Mouse (Mus musculus) ES-Bruce4 (cell line): ENCODE measurements around the gene Fam102a. TPM values are rescaled to one million over a fixed set of nuclear protein-coding genes. Genes with fewer than 3 reads are reported as not detected.

Source experiments
- H3K27ac ChIP-seq: 2 replicates; pipeline ENCODE4 v1.5.1; 2012; ENCODE audit warnings: low read length, inconsistent platforms; ENCODE audit not compliant: insufficient read depth
- H3K27me3 ChIP-seq: 2 replicates; pipeline ENCODE4 v1.6.1; 2012; ENCODE audit warnings: mild to moderate bottlenecking, low read length, inconsistent platforms; ENCODE audit not compliant: control insufficient read depth, poor library complexity, insufficient read depth, severe bottlenecking
- H3K36me3 ChIP-seq: 2 replicates; pipeline ENCODE4 v1.6.1; 2012; ENCODE audit warnings: inconsistent platforms, mild to moderate bottlenecking, low read length, moderate library complexity; ENCODE audit not compliant: control insufficient read depth, poor library complexity, insufficient read depth, severe bottlenecking
- H3K4me1 ChIP-seq: one replicate; pipeline ENCODE4 v1.8.1; 2011; ENCODE audit warnings: low read length; ENCODE audit not compliant: control insufficient read depth, insufficient read depth
- H3K4me3 ChIP-seq: 2 replicates; pipeline ENCODE4 v1.5.1; 2011; ENCODE audit warnings: low read depth, mild to moderate bottlenecking, low read length
- H3K9ac ChIP-seq: 2 replicates; pipeline ENCODE4 v1.6.1; 2012; ENCODE audit warnings: low read depth, mild to moderate bottlenecking, inconsistent platforms; ENCODE audit not compliant: poor library complexity, severe bottlenecking
- H3K9me3 ChIP-seq: replicated peaks from 2 replicates; pipeline ENCODE4 v1.6.1; 2012; ENCODE audit warnings: mild to moderate bottlenecking, low read length, inconsistent platforms; ENCODE audit not compliant: control insufficient read depth, poor library complexity, insufficient read depth, severe bottlenecking
- CTCF ChIP-seq: IDR thresholded peaks from one replicate; pipeline ENCODE4 v1.8.1; 2011; ENCODE audit warnings: low read depth, low read length
- EP300 ChIP-seq: IDR thresholded peaks from 2 replicates; pipeline ENCODE4 v1.6.1; 2011; ENCODE audit warnings: low read depth, low read length; ENCODE audit not compliant: insufficient read depth
- POLR2A ChIP-seq: IDR thresholded peaks from one replicate; pipeline ENCODE4 v1.8.1; 2011; ENCODE audit warnings: low read length; ENCODE audit not compliant: insufficient read depth
- polyA plus RNA-seq: library from polyadenylated mRNA; stranded (reverse); fragments of >200 nt; gene quantifications from 2 replicates; pipeline ENCODE4 v1.2.4, GENCODE M21; 2011; ENCODE audit warnings: low read depth; ENCODE audit not compliant: missing spikeins, insufficient read depth, insufficient read length

Gene Fam102a
- polyA plus RNA-seq, 1 experiment, result 12.2 TPM

GRCm38 (mm10) chr2:32524536-32525031 lies 10.5 kb upstream of the Fam102a start:
- no peak overlapping the region for H3K9ac ChIP-seq
- no peaks in the 10 kb centered on the region for H3K36me3 ChIP-seq
- no peaks in the 10 kb centered on the region for H3K27me3 ChIP-seq
- H3K4me1 ChIP-seq, result peaks cover 2% of the 10 kb centered on the region
- TF ChIP-seq CTCF, result no peak
- no peak for TF ChIP-seq POLR2A
- no peak for TF ChIP-seq EP300
- H3K27ac ChIP-seq, result no peak overlapping the region
- no peaks in the 10 kb centered on the region for H3K9me3 ChIP-seq
- peak overlapping the region; percentile 25 for H3K4me3 ChIP-seq

DNA sequence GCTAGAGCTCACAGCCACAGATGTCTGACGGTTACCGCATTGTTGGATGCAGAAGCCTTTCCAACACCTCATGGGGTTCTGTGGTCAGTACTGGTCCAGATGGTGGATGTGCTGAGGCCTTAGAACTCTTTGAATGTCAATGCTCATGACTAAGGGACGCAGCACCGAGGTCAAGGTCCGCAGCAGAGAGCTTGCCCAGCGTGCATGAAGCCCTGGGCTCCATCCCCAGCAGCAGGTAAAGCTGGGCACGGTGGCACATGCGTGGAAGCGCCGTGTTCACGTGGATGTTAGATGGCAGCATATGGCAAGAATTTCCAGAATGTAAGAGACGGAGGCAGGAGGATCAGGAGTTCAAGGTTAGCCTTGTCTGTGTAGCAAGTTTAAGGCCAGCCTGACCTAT lies 9.3 kb upstream of the Fam102a start:
- TF ChIP-seq CTCF (no peak), EP300 (no peak), POLR2A (no peak)
- Histone ChIP-seq H3K27me3 (no peaks in the 10 kb centered on the region), H3K4me1 (peaks cover 2% of the 10 kb centered on the region), H3K4me3 (no peak overlapping the region), H3K9ac (no peak overlapping the region), H3K27ac (no peak overlapping the region), H3K36me3 (no peaks in the 10 kb centered on the region), H3K9me3 (no peaks in the 10 kb centered on the region)

DNA sequence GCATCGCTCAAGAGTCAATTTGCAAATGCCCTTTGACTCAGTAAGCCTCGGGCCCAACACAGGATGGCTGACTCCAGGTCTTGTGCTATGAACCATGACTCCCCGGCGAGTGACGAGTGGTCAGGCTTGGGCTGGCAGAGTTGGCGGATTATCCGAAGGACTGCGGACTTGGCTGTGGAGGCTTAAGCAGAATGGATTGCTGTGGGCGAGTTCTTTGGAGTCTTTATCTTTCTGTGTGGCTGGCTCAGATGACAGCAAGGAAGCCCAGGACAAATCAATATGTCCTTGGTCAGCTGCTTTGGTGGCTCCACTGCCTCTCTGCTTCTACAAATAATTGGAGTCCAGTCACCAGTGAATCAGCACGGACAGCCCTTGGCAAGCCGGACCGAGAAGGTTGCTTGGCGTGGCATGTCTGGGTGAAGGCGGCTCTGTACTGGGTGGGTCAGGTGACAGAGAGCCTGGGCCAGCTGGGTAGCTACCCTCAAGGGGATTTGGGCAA lies 7.6 kb upstream of the Fam102a start:
- no peaks in the 10 kb centered on the region for H3K27me3 ChIP-seq
- no peak overlapping the region for H3K4me3 ChIP-seq
- no peaks in the 10 kb centered on the region for H3K9me3 ChIP-seq
- H3K4me1 ChIP-seq, result peaks cover 2% of the 10 kb centered on the region
- no peaks in the 10 kb centered on the region for H3K36me3 ChIP-seq
- H3K9ac ChIP-seq, result no peak overlapping the region
- H3K27ac ChIP-seq, result no peak overlapping the region
- TF ChIP-seq CTCF (no peak), EP300 (no peak), POLR2A (no peak)

DNA sequence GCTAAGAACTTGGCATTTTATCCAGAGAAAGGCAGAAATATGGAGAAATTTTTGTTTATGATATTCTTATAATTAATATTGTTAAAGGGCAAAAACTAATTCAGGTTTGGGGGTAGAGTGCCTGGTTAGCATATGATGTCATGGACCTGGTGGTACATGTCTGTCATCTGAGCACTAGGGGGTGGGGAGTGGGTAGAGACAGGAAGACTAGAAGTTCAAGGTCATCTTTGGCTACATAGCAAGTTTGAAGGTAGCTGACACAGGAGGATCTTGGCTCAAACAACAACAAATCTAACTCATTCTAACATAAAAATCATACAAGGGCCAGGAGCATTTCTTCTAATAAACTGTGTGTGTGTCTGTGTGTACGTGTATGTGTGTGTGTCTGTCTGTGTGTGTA lies 6.8 kb upstream of the Fam102a start:
- Histone ChIP-seq H3K4me1 (peaks cover 2% of the 10 kb centered on the region), H3K9me3 (no peaks in the 10 kb centered on the region), H3K4me3 (no peak overlapping the region), H3K27ac (no peak overlapping the region), H3K9ac (no peak overlapping the region), H3K36me3 (no peaks in the 10 kb centered on the region), H3K27me3 (no peaks in the 10 kb centered on the region)
- no peak for TF ChIP-seq CTCF
- TF ChIP-seq EP300, result no peak
- TF ChIP-seq POLR2A, result no peak

DNA sequence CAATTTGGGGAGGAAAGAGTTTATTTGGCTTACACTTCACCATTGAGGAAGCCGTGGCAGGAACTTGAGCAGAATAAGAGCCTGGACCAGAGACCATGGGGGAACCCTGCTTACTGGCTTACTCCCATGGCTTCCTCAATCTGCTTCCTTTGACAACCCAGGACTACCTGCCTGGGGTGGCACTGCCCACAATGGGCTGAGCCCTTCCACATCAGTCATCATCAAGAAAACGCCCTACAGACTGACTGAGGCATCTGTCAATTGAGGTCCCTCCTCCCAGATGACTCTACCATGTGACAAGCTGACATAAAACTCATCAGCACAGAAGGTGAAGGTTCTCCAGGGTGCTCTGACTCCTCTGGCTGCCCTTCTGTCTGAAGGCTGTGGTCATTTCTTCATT lies 4.7 kb upstream of the Fam102a start:
- no peaks in the 10 kb centered on the region for H3K4me1 ChIP-seq
- H3K36me3 ChIP-seq, result no peaks in the 10 kb centered on the region
- no peak overlapping the region for H3K4me3 ChIP-seq
- no peak overlapping the region for H3K9ac ChIP-seq
- H3K27me3 ChIP-seq, result no peaks in the 10 kb centered on the region
- TF ChIP-seq CTCF, result no peak
- no peak for TF ChIP-seq POLR2A
- TF ChIP-seq EP300, result no peak
- no peak overlapping the region for H3K27ac ChIP-seq
- H3K9me3 ChIP-seq, result no peaks in the 10 kb centered on the region

GRCm38 (mm10) chr2:32533163-32533562 lies 2.0 kb upstream of the Fam102a start:
- no peak overlapping the region for H3K9ac ChIP-seq
- no peak overlapping the region for H3K27ac ChIP-seq
- TF ChIP-seq POLR2A (no peak), EP300 (no peak), CTCF (no peak)
- no peak overlapping the region for H3K4me3 ChIP-seq
- H3K4me1 ChIP-seq, result peaks cover 3% of the 10 kb centered on the region
- H3K9me3 ChIP-seq, result no peaks in the 10 kb centered on the region
- no peaks in the 10 kb centered on the region for H3K27me3 ChIP-seq
- H3K36me3 ChIP-seq, result no peaks in the 10 kb centered on the region
